Mouse (Mus musculus): ENCODE results near the gene Cast.

DNA sequence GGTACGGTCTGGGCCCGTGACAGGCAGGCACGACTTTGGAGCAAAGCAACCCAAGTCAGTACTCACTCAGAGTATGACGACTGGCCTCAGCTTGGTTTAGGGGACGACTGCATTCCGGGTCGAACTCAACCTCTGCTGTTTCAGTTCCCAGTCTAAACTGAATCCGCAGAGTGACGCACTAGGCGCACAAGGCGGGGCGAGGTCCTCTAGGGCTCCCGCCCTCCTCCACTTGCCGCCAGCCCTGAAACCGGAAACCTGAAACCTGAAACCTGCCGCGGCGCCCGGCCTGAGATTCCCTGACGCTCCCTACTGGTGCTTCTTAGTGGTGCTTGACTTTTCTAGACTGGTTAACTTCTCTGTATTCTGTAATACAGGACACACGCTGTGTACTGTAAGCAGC lies 38.1 kb downstream of the Cast start:
- TF ChIP-seq POLR2A (IDR thresholded peaks at IDR 0.05; ENCODE audit: extremely low read depth, insufficient read depth, low read length): peak; percentile 60; the same call in 1 of the 2 replicates
- peak; percentile 59 for TF ChIP-seq CTCF (IDR thresholded peaks at IDR 0.05; ENCODE audit: low read depth, low read length)
